Mouse (Mus musculus) induced T-regulatory cell, adult 2 months (primary cell): ENCODE data around the gene Gadd45g.
A peak's percentile ranks its signal among the peaks of the same experiment; 100 is the strongest.
"Not testable (repeated sequence)": the region's sequence is repeated elsewhere in the genome, so short reads cannot be mapped to it uniquely, and the experiment has no call there.

Experiments
- DNase-seq: peaks from one replicate; pipeline ENCODE4 v3.0.0-alpha.2; 2012; ENCODE audit warnings: low read depth

The Gadd45g gene

DNA sequence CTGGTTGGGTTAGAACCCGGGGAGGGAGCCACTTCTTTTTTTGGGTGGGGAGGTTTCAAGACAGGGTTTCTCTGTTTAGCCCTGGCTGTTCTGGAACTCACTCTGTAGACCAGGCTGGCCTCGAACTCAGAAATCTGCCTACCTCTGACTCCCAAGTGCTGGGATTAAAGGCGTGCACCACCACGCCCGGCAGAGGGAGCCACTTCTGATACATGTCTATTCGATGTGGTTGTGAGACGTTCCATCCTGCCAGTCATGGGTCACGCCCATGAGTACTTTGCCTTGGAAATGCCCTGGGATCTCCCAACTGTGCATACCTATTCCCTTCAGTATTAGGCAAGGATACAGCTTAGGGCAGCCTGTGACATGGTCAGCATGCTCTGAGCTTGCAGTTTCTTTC lies 12.5 kb upstream of the Gadd45g start:
- not testable (repeated sequence) for DNase-seq

DNA sequence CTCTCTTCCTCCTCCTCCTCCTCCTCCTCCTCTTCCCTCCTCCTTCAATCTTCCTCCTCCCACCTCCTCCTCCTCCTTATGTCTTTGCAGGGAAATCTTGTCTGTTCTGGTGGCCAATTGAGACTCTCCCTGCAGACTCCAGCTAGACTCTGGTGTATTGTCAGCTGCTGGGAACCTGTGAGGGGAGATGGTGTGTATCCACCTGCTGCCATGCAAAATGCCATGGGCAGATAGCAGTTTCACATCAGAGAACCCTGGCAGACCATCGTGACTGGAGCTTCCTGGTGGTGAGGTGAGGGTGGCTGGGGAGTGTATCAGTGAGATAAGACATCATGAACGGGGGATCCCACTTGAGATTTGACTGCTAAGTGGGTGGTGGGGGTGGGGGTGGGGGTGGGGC lies 12.0 kb upstream of the Gadd45g start:
- no peak for DNase-seq

DNA sequence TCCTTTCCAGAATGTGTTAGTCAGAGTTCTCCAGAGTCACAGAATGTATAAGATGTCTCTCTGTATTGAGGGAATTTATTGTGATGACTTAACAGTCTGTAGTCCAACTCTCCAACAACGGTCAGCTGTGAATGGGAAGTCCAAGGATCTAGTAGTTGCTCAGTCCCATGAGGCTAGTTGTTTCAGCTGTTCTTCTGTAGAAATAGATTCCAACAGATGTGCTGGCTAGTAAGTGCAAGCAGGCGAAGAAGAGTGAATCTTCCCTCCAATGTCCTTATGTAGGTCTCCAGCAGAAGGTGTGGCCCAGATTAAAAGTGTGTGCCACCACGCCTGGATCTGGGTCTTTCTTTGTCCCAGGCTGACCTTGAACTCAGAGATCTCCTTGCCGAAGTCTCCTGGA lies 11.3 kb upstream of the Gadd45g start:
- not testable (repeated sequence) for DNase-seq

DNA sequence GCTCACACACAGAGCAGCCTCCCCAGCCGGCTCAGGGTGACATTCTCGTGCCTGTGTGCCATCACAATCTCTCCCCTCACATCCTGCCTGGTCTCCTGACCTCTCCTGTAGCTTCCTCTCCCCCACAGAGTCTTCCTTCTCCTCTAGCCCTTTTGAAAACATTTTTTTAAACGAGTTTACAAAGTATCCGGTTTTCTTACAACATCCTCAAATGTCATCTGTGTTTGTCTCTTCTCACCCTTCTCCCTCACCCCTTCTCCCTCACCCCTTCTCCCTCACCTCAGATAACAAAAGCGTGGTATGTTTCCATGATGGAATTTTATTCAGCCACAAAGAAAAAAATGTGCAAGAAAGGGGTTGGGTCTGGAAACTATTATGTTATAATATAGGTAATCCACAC lies 9.1 kb upstream of the Gadd45g start:
- peak; percentile 50 for DNase-seq

DNA sequence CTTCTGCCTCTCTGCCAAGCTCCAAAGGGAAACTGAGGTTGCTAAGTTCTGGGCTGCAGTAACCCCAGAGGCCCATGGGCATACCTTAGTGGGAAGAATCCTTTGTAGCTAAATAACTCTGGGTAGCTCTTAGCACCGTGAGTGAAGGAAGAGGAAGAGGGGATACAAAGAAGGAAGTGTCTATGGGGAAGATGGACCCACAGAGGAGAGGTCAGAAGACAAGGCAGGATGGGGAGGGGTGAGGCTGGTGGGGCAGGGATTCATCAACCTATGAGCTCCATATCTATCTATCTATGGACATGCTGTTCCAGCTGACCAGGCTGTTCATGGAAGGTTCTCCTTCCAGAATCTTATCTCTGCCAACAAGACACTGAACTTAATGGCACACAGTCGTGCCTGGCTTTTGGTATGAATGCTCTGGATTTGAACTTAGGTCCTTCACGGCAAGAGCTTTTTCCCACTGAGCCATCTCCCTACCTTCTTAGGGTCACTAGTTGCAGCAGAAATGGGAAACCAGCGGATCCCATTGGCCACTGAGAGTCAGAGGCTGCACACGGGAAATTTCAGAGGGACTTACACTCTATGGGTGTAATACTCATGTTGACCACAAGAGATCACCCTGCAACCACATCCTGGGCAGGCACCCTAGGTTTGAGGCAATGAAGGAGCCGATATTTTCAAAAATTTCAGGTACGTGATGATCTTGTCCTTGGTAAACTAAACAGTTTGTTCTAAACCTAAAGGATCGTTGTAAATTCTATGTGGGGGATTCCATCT lies 7.0 kb upstream of the Gadd45g start:
- DNase-seq = peak; percentile 87

DNA sequence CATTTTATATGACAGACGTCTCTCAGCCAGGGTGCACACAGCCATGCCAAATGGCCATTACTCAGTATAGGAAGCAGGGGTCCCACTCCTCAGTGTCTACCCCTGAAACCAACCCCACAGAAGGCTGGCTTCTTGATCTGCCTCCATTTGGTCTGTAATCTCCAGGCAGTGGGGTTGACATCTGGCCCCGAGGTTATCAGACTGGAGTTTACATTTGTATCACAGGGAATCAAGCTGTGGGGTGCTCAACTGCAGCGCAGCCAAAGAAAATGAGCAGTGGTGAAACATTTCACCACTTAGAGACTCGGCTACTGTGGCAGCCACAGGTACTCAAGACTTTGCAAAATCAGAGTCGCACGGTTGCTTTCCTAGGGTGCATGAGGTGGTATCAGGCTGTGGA lies 5.8 kb upstream of the Gadd45g start:
- DNase-seq = no peak

DNA sequence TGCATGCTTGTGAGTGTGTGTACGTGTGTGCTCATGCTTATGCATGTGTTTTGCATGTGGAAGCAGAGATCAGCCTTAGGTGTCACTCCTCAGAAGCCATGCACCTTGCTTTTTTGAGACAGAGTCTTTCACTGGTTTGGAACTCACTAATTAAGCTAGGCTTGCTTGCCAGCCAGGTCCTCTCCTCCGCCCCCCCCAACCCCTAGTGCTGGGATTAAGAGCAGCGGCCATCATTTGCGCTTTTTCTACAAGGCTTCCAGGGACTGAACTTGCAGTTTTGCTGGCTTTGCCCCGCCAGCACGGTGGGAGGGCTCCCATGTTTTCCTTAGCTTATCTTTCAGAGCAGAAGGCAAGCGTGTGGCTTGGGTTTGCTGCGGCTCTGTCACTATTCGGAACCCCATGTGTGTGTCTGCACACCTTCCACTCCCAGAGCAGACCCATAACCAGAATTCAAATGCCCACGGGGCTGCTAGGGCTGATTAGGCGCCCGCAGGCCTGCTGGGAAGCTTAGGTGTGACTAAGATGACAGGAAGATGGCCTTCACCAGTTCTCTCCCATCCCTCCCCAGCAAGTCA lies 4.8 kb upstream of the Gadd45g start:
- no peak for DNase-seq

DNA sequence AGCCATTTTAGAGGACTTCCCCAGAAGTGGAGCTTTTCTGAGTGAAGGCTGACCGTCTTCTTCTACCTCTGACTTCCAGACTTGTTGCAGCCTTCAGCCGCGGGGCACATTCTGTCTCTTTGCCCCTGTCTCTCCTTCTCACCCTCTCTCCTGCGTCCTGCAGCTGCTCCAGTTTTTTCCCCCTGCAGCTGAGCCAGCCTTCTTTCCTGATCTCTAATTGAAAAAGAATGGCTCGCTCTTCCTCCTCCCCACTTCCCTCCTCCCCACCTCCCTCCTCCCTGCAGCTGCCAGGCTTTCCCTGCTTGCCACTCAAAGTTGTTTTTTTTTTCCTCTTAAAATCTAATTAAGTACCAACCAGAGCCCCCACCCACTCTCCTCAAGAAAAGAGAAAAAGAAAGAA lies 4.3 kb upstream of the Gadd45g start:
- DNase-seq = no peak

DNA sequence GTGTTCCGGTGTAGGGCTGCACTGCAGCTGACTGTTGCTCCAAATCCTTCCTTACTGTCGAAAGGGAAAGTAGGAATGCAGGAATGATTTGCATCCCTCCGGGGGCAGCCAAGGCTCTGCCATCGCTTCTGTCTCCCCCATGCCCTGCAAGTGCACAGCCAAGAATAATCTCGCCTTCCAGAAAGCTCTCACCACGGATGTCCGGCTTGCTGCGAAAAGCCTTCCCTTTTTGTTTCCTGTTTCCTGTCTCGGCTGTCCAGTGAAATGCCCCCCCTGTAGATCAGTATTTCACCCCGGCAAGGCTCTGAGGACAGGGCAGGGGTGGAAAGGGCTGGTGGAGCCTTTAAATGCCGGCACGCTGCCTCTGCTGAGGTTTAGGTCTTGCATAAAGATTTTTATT lies 3.7 kb upstream of the Gadd45g start:
- no peak for DNase-seq

DNA sequence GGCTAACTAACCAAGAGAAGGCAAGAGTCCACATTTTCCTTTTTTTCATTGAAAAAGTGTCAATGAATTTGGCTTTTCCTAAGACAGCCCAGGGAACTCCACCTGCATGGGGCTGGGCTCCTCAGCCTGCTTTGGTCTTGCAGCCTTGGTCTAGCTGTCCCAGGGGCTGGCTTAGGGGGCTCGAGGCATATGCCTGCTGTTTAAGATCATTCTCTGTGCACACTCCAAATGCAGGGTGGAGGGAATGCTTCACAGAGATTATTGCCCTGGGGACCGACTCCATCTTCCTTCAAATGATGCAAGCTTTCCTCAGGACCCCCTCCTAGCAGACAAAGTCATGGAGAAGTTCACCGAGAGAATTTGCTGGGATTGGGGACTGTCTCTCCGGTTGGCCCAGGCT lies 3.2 kb upstream of the Gadd45g start:
- DNase-seq = no peak

DNA sequence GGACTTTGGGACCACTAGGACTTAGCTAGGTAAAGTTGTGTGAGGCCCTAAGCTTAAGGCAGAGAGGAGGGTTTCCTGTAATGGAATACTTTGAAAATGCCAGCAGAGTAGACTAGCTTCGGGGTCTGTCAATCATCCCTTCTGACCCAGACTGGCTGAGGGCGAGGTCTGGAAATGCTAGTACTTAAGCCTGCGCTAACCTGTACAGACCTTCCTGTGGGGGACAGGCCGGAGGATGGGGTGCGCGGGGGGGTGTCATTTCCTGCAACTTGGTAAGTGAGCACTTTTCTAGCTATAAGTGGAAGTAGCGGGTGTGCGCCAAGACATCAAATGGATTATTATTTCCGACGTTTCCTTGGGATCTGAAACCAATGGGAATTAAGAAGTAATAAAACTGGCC lies 2.4 kb upstream of the Gadd45g start:
- DNase-seq = no peak

DNA sequence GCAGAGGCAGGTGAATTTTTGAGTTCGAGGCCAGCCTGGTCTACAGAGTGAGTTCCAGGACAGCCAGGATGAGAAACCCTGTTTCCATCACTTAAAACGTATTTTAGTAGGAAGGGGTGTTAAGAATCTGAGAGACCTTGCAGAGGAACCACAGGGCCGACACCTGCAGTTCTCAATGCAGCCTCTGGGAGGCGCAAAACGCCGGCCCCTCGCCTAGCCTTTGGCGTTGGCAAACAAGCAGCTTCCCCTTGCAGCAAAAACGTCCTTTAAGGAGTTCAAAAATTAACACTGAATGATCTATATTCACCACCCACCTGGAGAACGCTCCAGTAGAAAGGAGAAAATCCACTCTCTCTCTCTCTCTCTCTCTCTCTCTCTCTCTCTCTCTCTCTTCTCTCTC lies 1.8 kb upstream of the Gadd45g start:
- peak; percentile 87 for DNase-seq

DNA sequence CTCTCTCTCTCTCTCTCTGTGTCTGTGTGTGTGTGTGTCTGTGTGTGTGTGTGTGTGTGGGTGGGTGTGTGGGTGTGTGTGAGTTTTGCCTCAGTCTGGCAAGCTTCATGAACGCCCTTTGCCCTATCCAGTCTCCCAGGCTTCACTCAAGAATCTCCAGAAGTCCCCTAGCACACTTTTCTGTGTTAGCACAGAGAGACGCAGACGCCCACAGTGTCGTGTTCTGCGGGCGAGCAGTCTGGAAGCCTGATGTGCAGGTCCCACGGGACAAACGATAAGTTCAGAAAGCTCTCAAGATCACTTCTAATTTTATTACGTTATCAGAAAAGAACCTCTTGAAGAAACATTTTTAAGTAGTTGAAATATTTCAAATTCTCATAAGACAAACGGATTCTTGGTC lies 1.4 kb upstream of the Gadd45g start:
- peak; percentile 79 for DNase-seq

DNA sequence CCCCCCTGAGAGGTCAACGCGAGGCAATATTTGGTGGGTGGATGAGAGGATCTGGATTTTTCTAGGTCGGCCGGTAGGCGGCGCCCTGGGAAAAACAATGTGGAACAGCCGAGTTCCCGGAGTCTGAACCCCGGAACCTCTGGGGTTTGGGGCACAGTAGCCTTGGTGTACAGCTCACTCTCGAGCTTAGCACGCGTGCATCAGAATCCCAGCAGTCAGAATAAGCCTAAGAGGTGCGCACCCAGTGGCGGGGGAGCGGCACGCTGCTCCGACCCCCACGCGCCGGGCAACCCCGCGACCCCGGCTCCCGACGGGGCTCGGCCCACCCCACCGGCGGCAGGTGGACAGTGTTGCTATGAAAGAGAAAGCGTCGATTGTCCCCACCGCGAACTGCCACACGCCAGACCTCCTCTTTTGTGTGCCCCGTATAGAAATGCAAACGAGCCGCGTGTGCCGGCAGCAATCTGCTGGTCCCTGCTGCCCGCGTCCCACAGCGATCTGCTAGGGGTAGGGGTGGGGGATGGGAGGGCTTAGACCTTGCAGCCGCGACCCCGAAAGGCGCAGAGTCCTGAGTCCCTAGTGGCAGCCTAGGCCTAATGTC lies 787 bp upstream of the Gadd45g start:
- peak; percentile 91 for DNase-seq

DNA sequence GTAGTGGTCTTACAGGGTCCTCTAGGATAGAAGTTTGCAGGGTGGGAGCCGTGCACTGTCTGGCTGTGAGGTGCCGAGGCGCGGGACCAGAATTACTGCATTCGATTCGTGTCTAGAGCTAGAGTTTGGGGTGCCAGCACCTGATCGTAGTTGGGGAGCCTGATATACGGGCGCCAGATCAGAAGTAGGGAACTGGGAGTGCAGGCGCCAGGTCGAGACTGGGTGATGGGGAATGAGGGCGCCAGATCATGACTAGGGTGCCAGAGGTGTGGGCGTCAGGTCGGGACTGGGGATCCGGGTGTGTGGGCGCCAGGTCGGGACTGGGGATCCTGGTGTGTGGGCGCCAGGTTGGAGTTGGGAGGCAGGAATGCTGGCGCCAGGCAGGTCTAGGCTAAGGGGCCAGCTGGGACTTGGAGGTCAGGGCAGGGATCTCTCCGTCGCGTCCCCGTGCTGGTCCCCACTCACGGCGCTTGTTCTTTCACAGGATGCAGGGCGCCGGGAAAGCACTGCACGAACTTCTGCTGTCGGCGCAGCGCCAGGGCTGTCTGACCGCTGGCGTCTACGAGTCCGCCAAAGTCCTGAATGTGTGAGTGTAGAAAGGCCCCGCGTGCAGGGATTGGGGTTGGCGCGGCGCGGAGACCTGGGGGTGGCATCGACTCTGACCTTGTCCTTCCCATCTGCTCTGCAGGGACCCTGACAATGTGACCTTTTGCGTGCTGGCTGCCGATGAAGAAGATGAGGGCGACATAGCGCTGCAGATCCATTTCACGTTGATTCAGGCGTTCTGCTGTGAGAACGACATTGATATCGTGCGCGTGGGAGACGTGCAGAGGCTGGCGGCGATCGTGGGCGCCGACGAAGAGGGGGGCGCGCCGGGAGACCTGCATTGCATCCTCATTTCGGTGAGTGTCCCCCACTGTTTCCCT lies 653 bp downstream of the Gadd45g start:
- peak; percentile 77 for DNase-seq

DNA sequence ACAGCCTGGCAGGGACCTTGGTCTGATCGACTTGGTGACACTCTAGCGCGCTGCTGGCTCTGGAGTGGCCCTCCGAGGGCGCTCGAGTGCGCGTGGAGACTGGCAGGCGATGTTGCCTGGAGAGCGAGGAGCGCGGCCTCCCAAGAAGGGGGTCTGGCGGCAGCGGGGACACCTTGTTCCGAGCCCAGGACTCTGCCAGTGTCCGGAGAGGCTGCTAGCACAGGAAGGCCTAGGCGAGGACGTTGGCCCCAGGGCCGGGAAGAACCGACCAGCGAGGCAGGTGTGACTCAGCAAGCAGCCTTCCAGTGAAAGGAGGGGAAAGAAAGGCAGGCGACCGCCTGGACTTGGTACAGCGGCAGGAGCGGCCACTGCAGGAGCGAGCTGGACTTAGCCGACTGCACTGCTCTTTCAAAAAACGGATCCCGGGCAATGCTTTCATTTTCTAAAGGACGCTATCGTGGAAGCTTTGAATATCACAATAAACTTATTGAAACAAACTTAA lies 1.6 kb downstream of the Gadd45g start:
- peak; percentile 79 for DNase-seq

DNA sequence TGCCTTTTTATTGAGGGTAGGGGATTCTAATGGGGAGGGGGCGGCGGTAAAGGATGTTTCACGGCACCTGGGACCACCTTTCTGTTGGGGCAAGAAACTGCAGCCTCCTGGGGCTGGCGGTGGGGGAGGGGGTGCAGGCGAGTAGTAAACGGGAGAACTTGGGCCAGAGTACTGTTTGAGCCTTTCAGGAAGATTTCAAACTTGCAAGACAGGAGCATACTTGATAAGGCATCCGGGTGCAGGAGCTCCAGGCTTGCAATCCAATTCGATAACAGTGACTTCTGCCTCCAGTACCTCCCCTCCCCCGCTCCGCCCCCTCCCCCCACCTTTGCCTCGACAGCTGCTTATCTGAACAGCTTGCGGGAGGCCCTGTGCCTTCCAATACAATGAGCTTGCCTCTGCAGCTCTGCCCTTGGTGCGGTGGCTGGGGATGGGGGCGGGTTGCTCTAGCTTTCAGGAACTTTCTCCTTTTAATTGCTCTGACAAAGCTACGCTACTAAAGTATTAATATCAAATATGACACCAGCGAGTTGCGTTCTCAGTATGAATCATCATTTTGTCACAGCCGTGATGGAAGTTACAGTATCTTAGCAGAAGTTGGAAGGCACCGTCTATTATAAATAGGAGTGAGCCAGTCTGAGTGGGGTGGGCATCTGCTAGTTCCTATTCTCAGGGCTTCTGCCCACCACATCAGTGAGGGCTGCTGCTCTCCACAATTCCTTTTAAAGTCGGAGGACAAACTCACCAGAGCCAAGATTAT lies 2.2 kb downstream of the Gadd45g start:
- peak; percentile 85 for DNase-seq

DNA sequence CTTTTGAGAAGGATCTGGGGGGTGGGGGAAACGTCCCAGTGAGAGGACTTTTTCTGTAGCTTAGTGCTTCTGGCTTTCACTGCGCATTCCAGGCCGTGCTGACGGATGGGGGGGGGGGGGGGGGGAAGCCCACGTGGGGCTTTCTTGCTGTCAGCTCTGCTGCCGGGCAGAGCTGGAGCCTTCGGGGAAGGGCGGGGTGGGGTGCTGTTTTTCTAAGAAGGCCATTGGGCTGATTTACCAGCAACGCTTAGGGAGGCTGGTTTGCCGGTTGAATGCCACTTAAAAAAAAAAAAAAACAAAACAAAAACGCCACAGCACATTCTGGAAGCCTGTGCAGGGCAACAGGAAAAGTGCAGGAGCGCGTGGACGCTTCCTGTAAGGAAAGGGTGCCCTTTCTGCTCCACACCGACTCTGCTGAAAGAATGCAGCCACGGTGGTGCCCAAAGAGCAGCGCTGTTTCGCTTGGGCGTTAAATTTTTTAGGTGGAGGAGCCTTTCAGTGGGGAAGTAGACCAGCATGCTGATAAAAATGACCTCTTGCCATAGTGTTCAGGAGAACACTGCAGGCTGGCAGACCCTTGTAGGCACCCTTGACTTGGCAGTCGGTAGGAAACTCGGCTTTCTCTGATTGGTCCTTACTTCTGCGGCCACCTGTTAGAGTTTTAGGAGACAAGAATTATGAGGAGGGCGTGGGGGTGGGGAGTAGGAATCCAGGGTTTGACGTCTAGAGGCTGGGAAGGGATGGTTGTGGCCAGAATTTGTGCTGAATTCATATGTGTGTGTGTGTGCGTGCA lies 3.0 kb downstream of the Gadd45g start:
- no peak for DNase-seq

DNA sequence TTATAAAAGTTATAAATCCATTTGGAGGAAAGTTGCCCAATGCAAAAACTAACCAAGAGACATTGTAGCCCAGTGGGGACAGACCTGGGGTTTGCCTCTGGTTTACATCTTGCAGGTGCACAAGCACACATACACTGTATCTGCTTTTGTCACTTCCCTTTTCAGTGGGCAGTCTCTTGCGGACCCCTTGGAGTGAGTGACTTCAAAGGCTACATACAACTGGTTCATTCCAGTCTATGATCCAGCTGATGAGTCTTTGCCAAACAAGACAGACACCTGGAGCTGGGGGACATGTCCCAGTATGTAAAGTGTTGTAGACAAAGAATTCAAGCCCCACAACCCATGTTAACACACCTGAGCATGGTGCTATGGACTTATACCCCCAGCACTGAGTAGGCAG lies 4.1 kb downstream of the Gadd45g start:
- DNase-seq = no peak

DNA sequence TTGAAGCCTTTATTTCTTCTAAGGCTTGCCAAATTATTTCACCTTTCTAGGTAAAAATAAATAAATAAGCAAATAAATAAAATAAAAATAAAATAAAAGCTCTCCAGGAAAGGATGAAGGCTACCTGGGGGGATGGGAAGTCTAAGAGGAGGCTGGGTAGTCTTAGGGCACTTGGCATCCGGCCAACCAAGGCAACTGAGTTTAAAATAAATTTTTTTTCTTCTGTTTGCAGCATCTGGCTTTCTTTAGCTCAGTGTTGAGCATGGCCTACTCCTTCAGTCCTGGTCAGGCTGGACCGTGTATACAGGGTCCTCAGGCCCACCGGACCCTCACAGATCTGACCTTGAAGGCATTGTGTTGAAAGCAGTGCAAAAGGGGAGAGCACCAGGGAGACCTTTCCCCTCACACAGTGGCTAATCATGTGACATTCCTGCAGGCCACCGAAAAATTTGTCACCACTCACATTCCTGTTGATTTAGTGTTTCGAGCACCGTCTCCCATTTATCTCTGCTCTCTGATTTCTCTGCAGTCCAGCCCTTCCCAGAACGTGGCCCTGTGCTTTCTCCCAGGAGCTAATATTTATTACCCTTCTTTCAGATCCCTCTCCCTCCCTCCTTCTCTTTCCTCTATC lies 6.2 kb downstream of the Gadd45g start:
- DNase-seq = no peak
